Mouse (Mus musculus) B cell, adult (primary cell): ENCODE measurements around the gene Plekha5. TPM values are rescaled to one million over a fixed set of nuclear protein-coding genes. Genes with fewer than 3 reads are reported as not detected.

ENCODE experiments used
- total RNA-seq: library from RNA; stranded (reverse); gene quantifications from 4 replicates; pipeline ENCODE4 v1.2.4, GENCODE M21; 2023; ENCODE audit not compliant: inconsistent age

Plekha5 gene
- 13.0 to 19.5 TPM (median 17.2 TPM) in 4 replicates for total RNA-seq

DNA sequence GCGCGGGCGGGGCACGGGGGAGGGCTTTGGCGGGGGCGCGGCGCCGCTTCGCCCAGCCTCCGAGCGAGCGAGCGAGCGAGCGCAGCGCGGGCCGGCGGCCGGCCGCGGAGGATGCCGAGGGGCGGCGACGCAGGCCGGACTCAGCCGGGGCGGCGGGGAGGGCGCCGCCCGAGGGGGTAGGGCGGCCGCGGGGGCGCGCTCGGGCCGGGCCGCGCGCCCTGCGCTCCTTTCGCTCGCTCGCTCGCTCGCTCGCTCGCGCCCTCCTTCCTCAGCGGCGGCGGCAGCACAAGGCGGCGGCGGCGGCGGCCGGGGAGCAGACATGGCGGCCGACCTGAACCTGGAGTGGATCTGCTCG, at the start of gene Plekha5:
TSS of gene Plekha5 (plus strand) at position 209 of the 355 bp plus-strand sequence.

DNA sequence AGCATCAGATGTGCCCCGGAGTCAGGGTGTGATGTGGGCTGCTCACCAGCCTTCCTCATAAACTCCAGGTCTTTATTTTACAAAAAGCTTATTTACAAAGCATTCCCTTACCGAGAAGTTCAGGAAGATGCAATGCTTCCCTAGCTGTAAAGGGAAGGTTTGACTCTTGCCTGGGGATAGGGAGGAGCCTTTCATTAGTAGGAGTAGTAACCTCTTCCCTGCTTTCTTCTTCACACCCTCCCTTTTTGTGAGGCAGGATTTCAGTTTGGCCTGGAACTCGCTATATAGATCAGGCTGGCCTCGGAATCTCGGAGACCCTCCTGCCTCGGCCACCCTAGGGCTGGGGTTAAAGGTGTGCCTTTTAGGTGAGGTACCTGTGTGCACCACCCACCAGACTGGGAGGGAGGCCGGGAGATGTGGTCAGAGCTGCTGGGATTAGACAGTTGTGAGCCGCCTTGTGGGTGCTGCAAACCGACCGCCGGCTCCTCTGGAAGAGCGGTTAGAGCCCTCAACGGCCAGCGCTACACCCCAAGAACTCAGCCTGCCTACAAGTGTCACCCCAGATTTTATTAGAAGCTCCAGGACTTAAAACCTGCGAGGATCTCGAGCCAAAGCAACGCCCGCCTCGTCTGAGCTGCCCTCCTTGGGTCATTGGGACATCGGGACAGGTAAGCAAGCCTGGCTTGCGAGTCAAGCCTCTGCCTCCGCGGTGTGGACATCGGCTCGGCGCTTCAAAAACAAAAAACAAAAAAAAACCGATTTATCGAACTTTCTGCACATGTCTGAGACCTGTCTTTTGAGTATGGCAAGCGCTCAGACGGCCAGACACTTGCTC, 198.8 kb downstream of the Plekha5 start, which contains the start of gene Aebp2:
TSS of gene Aebp2 (plus strand) at position 273 of the 835 bp plus-strand sequence.

Other genes with a start within 250 kb of the Plekha5 start
- gene Aebp2, start 198.6 kb downstream of the Plekha5 start, total RNA-seq = 59.4 to 66.3 TPM (median 62.3 TPM) in 4 replicates